Mouse (Mus musculus): ENCODE measurements at regions not wholly inside any gene's neighbourhood (a gene's known extent, or its start where the extent isn't known, plus 50 kb on each side); places are given as distances from the start of the nearest gene placed in this dataset.

- H3K4me2 ChIP-seq (ENCODE audit: low read depth), result no peak overlapping the region
- no peak overlapping the region for H3K4me3 ChIP-seq (ENCODE audit: insufficient read depth in 1 of 2, low read depth in 2 of 2, low read length in 2 of 2)
- ATAC-seq (ENCODE audit: insufficient read depth) (no peak), DNase-seq (ENCODE audit: low read depth in 3 of 3, low spot score in 3 of 3) (no peak)
- TF ChIP-seq CTCF (IDR thresholded peaks at IDR 0.05; ENCODE audit: low read depth) (no peak), EP300 (IDR thresholded peaks at IDR 0.05; ENCODE audit: low read depth) (no peak)
- no peaks in the 10 kb centered on the region for H3K9me3 ChIP-seq (ENCODE audit: control insufficient read depth, low read length)
- no peak overlapping the region for H3K9ac ChIP-seq (replicated peaks)
- no peak overlapping the region for H3K27ac ChIP-seq
- no peaks in the 10 kb centered on the region for H3K4me1 ChIP-seq (replicated peaks; ENCODE audit: control insufficient read depth in 2 of 2, insufficient read depth in 2 of 2, low read length in 1 of 2)
- no peaks in the 10 kb centered on the region for H3K36me3 ChIP-seq (replicated peaks; ENCODE audit: control insufficient read depth, insufficient read depth, low read depth)
- no peaks in the 10 kb centered on the region for H3K27me3 ChIP-seq (ENCODE audit: control insufficient read depth, insufficient read depth, low read length)
These were observed 90.8 kb upstream of the P3h2 start for GRCm38 (mm10) chr16:26196345-26196744.

DNA sequence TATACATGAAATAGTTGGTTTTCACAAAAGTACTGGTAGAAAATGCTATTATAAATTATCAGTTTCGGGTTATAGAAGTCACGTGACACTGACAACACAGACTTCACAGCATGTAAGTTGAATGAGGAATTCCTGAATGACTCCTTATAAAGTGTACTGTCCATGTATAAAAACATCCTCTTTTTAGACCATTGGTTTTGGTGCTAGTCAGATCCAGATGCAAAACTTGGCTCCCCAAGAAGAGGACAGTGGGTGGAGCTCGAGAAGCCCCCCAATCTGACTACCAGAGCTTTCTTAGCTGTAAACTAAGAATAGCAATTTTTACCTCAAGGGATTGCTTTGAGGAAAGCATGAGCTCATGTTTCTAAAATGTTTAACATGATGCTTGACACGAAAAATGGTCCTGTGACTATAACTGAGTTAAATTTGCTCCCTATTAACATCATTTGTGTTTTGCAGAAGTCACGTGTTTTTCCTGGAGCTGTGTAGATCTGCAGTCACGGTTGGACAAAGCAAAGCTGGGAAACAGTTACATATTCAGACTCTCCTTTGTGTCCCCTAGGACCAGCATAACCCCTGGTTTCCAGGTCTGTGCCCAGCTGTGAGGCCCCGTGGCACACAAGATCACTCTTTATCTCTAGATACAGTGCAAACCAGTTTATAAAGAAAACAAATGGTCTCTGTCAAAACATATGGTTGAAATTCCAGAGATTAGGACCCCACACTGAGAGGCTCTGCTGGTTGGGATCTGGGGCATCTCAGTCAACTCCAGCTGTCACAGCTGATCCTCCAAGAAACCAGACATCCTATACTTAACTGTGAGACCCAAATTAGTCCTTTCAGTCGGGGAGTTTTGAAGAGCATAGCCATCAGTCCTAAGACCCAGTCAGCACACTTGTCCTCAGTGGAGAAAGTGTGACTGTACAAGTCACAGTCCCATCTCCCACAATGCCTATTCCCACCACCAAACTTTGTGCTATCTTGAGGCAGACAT, 80.0 kb upstream of the P3h2 start:
- H3K9ac ChIP-seq (replicated peaks), result no peak overlapping the region
- no peaks in the 10 kb centered on the region for H3K4me1 ChIP-seq (replicated peaks; ENCODE audit: control insufficient read depth in 2 of 2, insufficient read depth in 2 of 2, low read length in 1 of 2)
- ATAC-seq (ENCODE audit: insufficient read depth), result no peak
- TF ChIP-seq EP300 (IDR thresholded peaks at IDR 0.05; ENCODE audit: low read depth) (no peak), CTCF (IDR thresholded peaks at IDR 0.05; ENCODE audit: low read depth) (no peak)
- H3K36me3 ChIP-seq (replicated peaks; ENCODE audit: control insufficient read depth, insufficient read depth, low read depth), result no peaks in the 10 kb centered on the region
- no peak overlapping the region for H3K4me3 ChIP-seq (ENCODE audit: insufficient read depth in 1 of 2, low read depth in 2 of 2, low read length in 2 of 2)
- no peak overlapping the region for H3K27ac ChIP-seq
- no peaks in the 10 kb centered on the region for H3K27me3 ChIP-seq (ENCODE audit: control insufficient read depth, insufficient read depth, low read length)
- no peak overlapping the region for H3K4me2 ChIP-seq (ENCODE audit: low read depth)
- no peaks in the 10 kb centered on the region for H3K9me3 ChIP-seq (ENCODE audit: control insufficient read depth, low read length)
- WGBS (ENCODE audit: insufficient replicate concordance), result 33% methylated on average over 8 of the region's 8 CpGs
- no peak for DNase-seq (ENCODE audit: low read depth in 3 of 3, low spot score in 3 of 3)

GRCm38 (mm10) chr16:26184647-26185262, 79.2 kb upstream of the P3h2 start:
- Histone ChIP-seq H3K36me3 (replicated peaks; ENCODE audit: control insufficient read depth, insufficient read depth, low read depth) (no peaks in the 10 kb centered on the region), H3K4me3 (ENCODE audit: insufficient read depth in 1 of 2, low read depth in 2 of 2, low read length in 2 of 2) (no peak overlapping the region), H3K27me3 (ENCODE audit: control insufficient read depth, insufficient read depth, low read length) (no peaks in the 10 kb centered on the region), H3K9ac (replicated peaks) (no peak overlapping the region), H3K9me3 (ENCODE audit: control insufficient read depth, low read length) (no peaks in the 10 kb centered on the region), H3K27ac (no peak overlapping the region), H3K4me1 (replicated peaks; ENCODE audit: control insufficient read depth in 2 of 2, insufficient read depth in 2 of 2, low read length in 1 of 2) (no peaks in the 10 kb centered on the region), H3K4me2 (ENCODE audit: low read depth) (no peak overlapping the region)
- ATAC-seq (ENCODE audit: insufficient read depth) (no peak), DNase-seq (ENCODE audit: low read depth in 3 of 3, low spot score in 3 of 3) (no peak)
- TF ChIP-seq EP300 (IDR thresholded peaks at IDR 0.05; ENCODE audit: low read depth) (no peak), CTCF (IDR thresholded peaks at IDR 0.05; ENCODE audit: low read depth) (no peak)
- WGBS (ENCODE audit: insufficient replicate concordance), result 58% methylated on average over 6 of the region's 6 CpGs

DNA sequence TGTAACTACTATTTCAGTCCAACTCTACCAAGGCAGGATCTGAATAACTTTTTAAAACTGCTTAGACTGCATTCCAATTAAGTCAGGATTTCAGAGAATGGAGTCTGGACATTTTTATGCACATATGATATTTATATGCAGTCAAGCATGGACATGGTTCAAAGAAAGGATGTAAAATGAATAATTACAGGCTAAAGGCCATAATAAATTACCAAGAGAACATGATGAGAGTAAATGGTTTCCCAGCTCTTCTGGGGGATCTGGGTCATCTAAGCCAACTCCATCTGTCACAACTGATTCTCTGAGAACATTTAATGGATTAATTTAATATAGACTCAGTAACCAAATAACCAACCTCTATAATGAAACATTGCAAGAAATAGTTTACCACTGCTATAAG, 77.9 kb upstream of the P3h2 start:
- no peaks in the 10 kb centered on the region for H3K4me1 ChIP-seq (replicated peaks; ENCODE audit: control insufficient read depth in 2 of 2, insufficient read depth in 2 of 2, low read length in 1 of 2)
- no peak overlapping the region for H3K4me3 ChIP-seq (ENCODE audit: insufficient read depth in 1 of 2, low read depth in 2 of 2, low read length in 2 of 2)
- H3K4me2 ChIP-seq (ENCODE audit: low read depth), result no peak overlapping the region
- H3K27ac ChIP-seq, result no peak overlapping the region
- DNase-seq (ENCODE audit: low read depth in 3 of 3, low spot score in 3 of 3), result no peak
- no peak for ATAC-seq (ENCODE audit: insufficient read depth)
- H3K36me3 ChIP-seq (replicated peaks; ENCODE audit: control insufficient read depth, insufficient read depth, low read depth), result no peaks in the 10 kb centered on the region
- no peaks in the 10 kb centered on the region for H3K9me3 ChIP-seq (ENCODE audit: control insufficient read depth, low read length)
- H3K9ac ChIP-seq (replicated peaks), result no peak overlapping the region
- no peaks in the 10 kb centered on the region for H3K27me3 ChIP-seq (ENCODE audit: control insufficient read depth, insufficient read depth, low read length)
- TF ChIP-seq EP300 (IDR thresholded peaks at IDR 0.05; ENCODE audit: low read depth) (no peak), CTCF (IDR thresholded peaks at IDR 0.05; ENCODE audit: low read depth) (no peak)

DNA sequence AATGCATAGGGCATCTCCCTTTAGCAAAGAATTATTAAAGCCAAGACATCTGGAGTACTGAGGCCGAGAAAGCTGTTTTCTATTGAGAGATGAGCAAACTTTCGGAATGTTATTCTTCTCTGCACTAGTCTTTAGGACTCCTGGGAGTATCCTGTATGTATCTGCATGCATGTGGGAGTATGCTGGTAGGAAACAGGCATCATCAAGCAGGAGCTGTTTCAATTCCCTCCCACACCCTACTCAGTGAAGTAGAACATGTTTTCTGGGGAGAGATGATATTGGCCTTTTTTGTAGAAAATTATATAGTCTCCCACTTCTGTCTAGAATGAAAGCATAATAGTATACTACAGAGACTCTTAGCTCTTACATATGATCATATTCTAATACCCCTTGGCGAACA, 76.1 kb upstream of the P3h2 start:
- TF ChIP-seq EP300 (IDR thresholded peaks at IDR 0.05; ENCODE audit: low read depth) (no peak), CTCF (IDR thresholded peaks at IDR 0.05; ENCODE audit: low read depth) (no peak)
- no peaks in the 10 kb centered on the region for H3K9me3 ChIP-seq (ENCODE audit: control insufficient read depth, low read length)
- H3K36me3 ChIP-seq (replicated peaks; ENCODE audit: control insufficient read depth, insufficient read depth, low read depth), result no peaks in the 10 kb centered on the region
- no peak overlapping the region for H3K4me2 ChIP-seq (ENCODE audit: low read depth)
- no peak for DNase-seq (ENCODE audit: low read depth in 3 of 3, low spot score in 3 of 3)
- ATAC-seq (ENCODE audit: insufficient read depth), result no peak
- H3K4me1 ChIP-seq (replicated peaks; ENCODE audit: control insufficient read depth in 2 of 2, insufficient read depth in 2 of 2, low read length in 1 of 2), result no peaks in the 10 kb centered on the region
- no peak overlapping the region for H3K27ac ChIP-seq
- WGBS (ENCODE audit: insufficient replicate concordance), result 44% methylated on average over 3 of the region's 3 CpGs
- no peaks in the 10 kb centered on the region for H3K27me3 ChIP-seq (ENCODE audit: control insufficient read depth, insufficient read depth, low read length)
- no peak overlapping the region for H3K9ac ChIP-seq (replicated peaks)
- H3K4me3 ChIP-seq (ENCODE audit: insufficient read depth in 1 of 2, low read depth in 2 of 2, low read length in 2 of 2), result no peak overlapping the region

All from liver, embryonic 14.5 days (tissue).